Mouse (Mus musculus): ENCODE measurements at regions not wholly inside any gene's neighbourhood (a gene's known extent, or its start where the extent isn't known, plus 50 kb on each side); places are given as distances from the start of the nearest gene placed in this dataset.

GRCm38 (mm10) chr2:161332653-161333052, 223.8 kb upstream of the Chd6 start:
- TF ChIP-seq CTCF (conservative IDR thresholded peaks at IDR 0.05; ENCODE audit: insufficient read depth, insufficient read length, low read depth, low read length), result no peak
- TF ChIP-seq POLR2A (IDR thresholded peaks at IDR 0.05; ENCODE audit: low read depth, low read length), result no peak

All from kidney, adult 2 months (tissue).